10 mouse cellular contexts compared by ENCODE assay signal in genomic region chr5:120590356-120591010, GRCm38 (mm10). TPM values are rescaled to one million over a fixed set of nuclear protein-coding genes. Genes with fewer than 3 reads are reported as not detected.
DNase-seq lines count a peak whose midpoint lies in the region; ATAC-seq and TF ChIP-seq lines count a peak whose summit lies in the region.
"Had no signal": no experiment of that assay in that cellular context is flagged by ENCODE, and none has a peak within 500 bp of the region (broad histone marks: within the 10 kb centered on the region; RNA-seq: fewer than 3 reads in every experiment).

No protein-coding gene starts in this region.

- no peak overlapping the region for H3K4me2 ChIP-seq in lung, embryonic 14.5 days
- no peak overlapping the region for H3K4me2 ChIP-seq in liver, embryonic 12.5 days

- no peak overlapping the region for H3K9ac ChIP-seq in lung, embryonic 14.5 days
- H3K9ac ChIP-seq in liver, embryonic 12.5 days, result no peak overlapping the region

- H3K27me3 ChIP-seq in cerebellum, adult 2 months (ENCODE audit: control insufficient read depth, insufficient read depth, low read length), result no peaks in the 10 kb centered on the region
- H3K27me3 ChIP-seq in lung, embryonic 14.5 days (ENCODE audit: insufficient read depth, low read length), result no peaks in the 10 kb centered on the region
- H3K27me3 ChIP-seq in liver, embryonic 12.5 days (replicated peaks), result no peaks in the 10 kb centered on the region

- no peak overlapping the region for H3K27ac ChIP-seq in cerebellum, adult 2 months (ENCODE audit: insufficient read depth, low read length)
- H3K27ac ChIP-seq in lung, embryonic 14.5 days (ENCODE audit: low read depth), result no peak overlapping the region
- H3K27ac ChIP-seq in liver, embryonic 12.5 days, result peak overlapping the region; percentile 51

- no peak overlapping the region for H3K4me3 ChIP-seq in cerebellum, adult 2 months (replicated peaks; ENCODE audit: insufficient read depth, low read depth, low read length)
- no peak overlapping the region for H3K4me3 ChIP-seq in lung, embryonic 14.5 days (ENCODE audit: low read depth, low read length)
- no peak overlapping the region for H3K4me3 ChIP-seq in liver, embryonic 12.5 days

- no peaks in the 10 kb centered on the region for H3K9me3 ChIP-seq in lung, embryonic 14.5 days (ENCODE audit: low read depth, low read length)
- peaks cover 8% of the 10 kb centered on the region; the same call in 1 of the 2 replicates for H3K9me3 ChIP-seq in liver, embryonic 12.5 days (replicated peaks)

- peak; percentile 43; the same call in 1 of the 2 replicates for TF ChIP-seq CTCF in cerebellum, adult 2 months (IDR thresholded peaks at IDR 0.05; ENCODE audit: borderline replicate concordance, insufficient read depth, low read depth, low read length)
- peak; percentile 65 for TF ChIP-seq CTCF in lung, embryonic 14.5 days (IDR thresholded peaks at IDR 0.05; ENCODE audit: low read depth)

- no peak for ATAC-seq in lung, embryonic 14.5 days (ENCODE audit: insufficient read depth)
- ATAC-seq in liver, embryonic 12.5 days, result no peak

- no peak for DNase-seq in cerebellum, adult 2 months
- no peak for DNase-seq in cerebellum, postnatal 4 days (ENCODE audit: low spot score in 2 of 2)
- DNase-seq in lung, embryonic 14.5 days, result peak; percentile 61
- no peak for DNase-seq in lung, adult 18-20 months
- peak; percentile 94 for DNase-seq in ES-CJ7 (ENCODE audit: low read depth, low spot score)
- no peak for DNase-seq in layer of hippocampus, postnatal 25 days (ENCODE audit: extremely low spot score in 1 of 2, low spot score in 1 of 2)
- DNase-seq in gastrocnemius, postnatal 10 days, result no peak

- no peaks in the 10 kb centered on the region for H3K36me3 ChIP-seq in lung, embryonic 14.5 days (ENCODE audit: insufficient read depth)
- no peaks in the 10 kb centered on the region for H3K36me3 ChIP-seq in liver, embryonic 12.5 days

- WGBS in cerebellum, adult 2 months, result 77% methylated on average over 16 of the region's 16 CpGs
- WGBS in lung, embryonic 14.5 days, result 69% methylated on average over 16 of the region's 16 CpGs
- 68% methylated on average over 16 of the region's 16 CpGs for WGBS in liver, embryonic 12.5 days (ENCODE audit: insufficient replicate concordance)

- peaks cover 7% of the 10 kb centered on the region; the same call in 1 of the 2 replicates for H3K4me1 ChIP-seq in cerebellum, adult 2 months (ENCODE audit: control insufficient read depth, insufficient read depth, low read length)
- peaks cover 12% of the 10 kb centered on the region for H3K4me1 ChIP-seq in lung, embryonic 14.5 days (ENCODE audit: insufficient read depth)
- H3K4me1 ChIP-seq in liver, embryonic 12.5 days, result peaks cover 50% of the 10 kb centered on the region

- TF ChIP-seq POLR2A in cerebellum, adult 2 months (IDR thresholded peaks at IDR 0.05; ENCODE audit: borderline replicate concordance, insufficient read depth, low read length), result no peak

RNA-seq across cellular contexts. Expression of gene Iqcd, which starts 1.7 kb away (rescaled TPM):
- polyA plus RNA-seq in cerebellum, adult 2 months (2012; rRNA removed), result 1.8 and 2.0 TPM in 2 replicates
- polyA plus RNA-seq in lung, embryonic 14.5 days (2014; fragmentation: Nextera tagmentation; extraction: Ambion mirVana), result 0.35 and 0.37 TPM in 2 replicates
- polyA plus RNA-seq in liver, embryonic 12.5 days (2016; fragmentation: Nextera tagmentation; extraction: Ambion mirVana), result 2.0 and 2.1 TPM in 2 replicates
- total RNA-seq in layer of hippocampus, postnatal 25 days (2021), result under 1 TPM; 0.79 to 0.80 TPM
- under 1 TPM; 0.40 to 0.50 TPM for total RNA-seq in gastrocnemius, postnatal 10 days (2021)

RNA-seq across cellular contexts. Expression of gene Tpcn1, which starts 2.0 kb away (rescaled TPM):
- 47.3 and 56.6 TPM in 2 replicates for polyA plus RNA-seq in cerebellum, adult 2 months (2012; rRNA removed)
- 16.5 and 17.0 TPM in 2 replicates for polyA plus RNA-seq in lung, embryonic 14.5 days (2014; fragmentation: Nextera tagmentation; extraction: Ambion mirVana)
- polyA plus RNA-seq in liver, embryonic 12.5 days (2016; fragmentation: Nextera tagmentation; extraction: Ambion mirVana), result 24.8 and 25.4 TPM in 2 replicates
- total RNA-seq in layer of hippocampus, postnatal 25 days (2021), result 10 to 100 TPM; 31.0 to 39.9 TPM
- 10 to 100 TPM; 67.1 to 71.2 TPM for total RNA-seq in gastrocnemius, postnatal 10 days (2021)

RNA-seq across cellular contexts. Expression of gene Rita1, which starts 21.9 kb away (rescaled TPM):
- polyA plus RNA-seq in cerebellum, adult 2 months (2012; rRNA removed), result 43.7 and 47.3 TPM in 2 replicates
- polyA plus RNA-seq in lung, embryonic 14.5 days (2014; fragmentation: Nextera tagmentation; extraction: Ambion mirVana), result 7.2 and 9.5 TPM in 2 replicates
- 7.3 and 8.4 TPM in 2 replicates for polyA plus RNA-seq in liver, embryonic 12.5 days (2016; fragmentation: Nextera tagmentation; extraction: Ambion mirVana)
- 10 to 100 TPM; 23.9 to 25.5 TPM for total RNA-seq in layer of hippocampus, postnatal 25 days (2021)
- 1 to 10 TPM; 4.7 to 6.2 TPM for total RNA-seq in gastrocnemius, postnatal 10 days (2021)

RNA-seq across cellular contexts. Expression of gene Ddx54, which starts 22.1 kb away (rescaled TPM):
- 24.1 and 25.4 TPM in 2 replicates for polyA plus RNA-seq in cerebellum, adult 2 months (2012; rRNA removed)
- polyA plus RNA-seq in lung, embryonic 14.5 days (2014; fragmentation: Nextera tagmentation; extraction: Ambion mirVana), result 31.5 and 37.2 TPM in 2 replicates
- polyA plus RNA-seq in liver, embryonic 12.5 days (2016; fragmentation: Nextera tagmentation; extraction: Ambion mirVana), result 35.0 and 36.3 TPM in 2 replicates
- total RNA-seq in layer of hippocampus, postnatal 25 days (2021), result 10 to 100 TPM; 40.7 to 42.5 TPM
- total RNA-seq in gastrocnemius, postnatal 10 days (2021), result 10 to 100 TPM; 22.4 to 23.9 TPM

RNA-seq across cellular contexts. Expression of gene Cfap73, which starts 43.6 kb away (rescaled TPM):
- polyA plus RNA-seq in cerebellum, adult 2 months (2012; rRNA removed), result 0.24 and 0.31 TPM in 2 replicates
- polyA plus RNA-seq in lung, embryonic 14.5 days (2014; fragmentation: Nextera tagmentation; extraction: Ambion mirVana), result not detected in 2 replicates
- not detected in 2 replicates for polyA plus RNA-seq in liver, embryonic 12.5 days (2016; fragmentation: Nextera tagmentation; extraction: Ambion mirVana)
- under 1 TPM; 0.39 to 0.42 TPM for total RNA-seq in layer of hippocampus, postnatal 25 days (2021)
- not detected for total RNA-seq in gastrocnemius, postnatal 10 days (2021)
- total RNA-seq: gastrocnemius, postnatal 4 days had no signal
- polyA plus RNA-seq: intestine, embryonic 14.5 days had no signal

Comparison
In these comparisons a context has a peak if more than half of its experiments do, and no peak if none do; other contexts are left out.
1. DNase-seq: peak in lung, embryonic 14.5 days (single experiment) and ES-CJ7 (single experiment); none in cerebellum, adult 2 months (0 of 2), cerebellum, postnatal 4 days (0 of 2), lung, adult 18-20 months (0 of 2), layer of hippocampus, postnatal 25 days (0 of 2) and gastrocnemius, postnatal 10 days (single experiment).